Mouse (Mus musculus): ENCODE measurements around the gene Klk1b27.
"Not testable (repeated sequence)": the region's sequence is repeated elsewhere in the genome, so short reads cannot be mapped to it uniquely, and the experiment has no call there.

The Klk1b27 gene

DNA sequence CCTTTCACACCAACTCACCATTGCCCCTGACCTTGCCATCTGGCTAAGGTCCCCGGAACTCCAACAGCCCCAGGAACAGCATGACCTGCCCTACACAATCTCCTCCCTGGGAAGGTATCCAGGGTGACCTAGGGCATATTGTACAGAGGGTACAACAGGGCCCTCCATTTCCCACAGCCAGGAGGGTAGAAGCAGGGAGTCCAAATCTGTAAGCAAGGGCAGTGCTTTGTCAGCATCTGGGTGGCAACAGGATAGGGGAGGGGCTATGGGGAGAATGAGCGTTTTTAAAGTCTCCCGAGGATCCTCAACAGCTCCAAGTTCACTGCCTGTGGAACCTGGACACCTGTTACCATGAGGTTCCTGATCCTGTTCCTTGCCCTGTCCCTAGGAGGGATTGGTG, at the start of gene Klk1b27:
Gene Klk1b27, plus strand, starts transcription at position 301 of the 400 bp plus-strand sequence.
- DNase-seq (ENCODE audit: low read depth) = not testable (repeated sequence)

DNA sequence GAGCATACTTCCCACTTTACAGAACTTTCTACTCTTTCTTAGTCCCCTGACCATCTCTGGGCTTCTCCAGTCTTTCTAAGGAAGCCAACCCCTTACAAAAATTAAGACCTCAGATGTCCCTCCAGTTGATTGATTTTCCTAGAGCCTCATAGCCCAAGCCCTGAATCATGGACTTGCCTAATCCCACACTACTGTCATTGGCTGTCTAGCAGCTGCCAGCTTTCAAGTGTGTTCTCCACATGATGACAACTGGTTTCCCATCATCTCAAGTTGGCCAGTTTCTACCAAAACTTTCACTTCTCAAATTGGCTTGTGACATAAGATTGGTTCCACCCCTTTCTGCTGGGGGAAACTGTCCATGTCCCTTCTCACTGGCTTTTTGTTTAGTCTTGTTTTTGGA, 47.2 kb upstream of the Klk1b27 start:
- DNase-seq (ENCODE audit: low read depth) = no peak

DNA sequence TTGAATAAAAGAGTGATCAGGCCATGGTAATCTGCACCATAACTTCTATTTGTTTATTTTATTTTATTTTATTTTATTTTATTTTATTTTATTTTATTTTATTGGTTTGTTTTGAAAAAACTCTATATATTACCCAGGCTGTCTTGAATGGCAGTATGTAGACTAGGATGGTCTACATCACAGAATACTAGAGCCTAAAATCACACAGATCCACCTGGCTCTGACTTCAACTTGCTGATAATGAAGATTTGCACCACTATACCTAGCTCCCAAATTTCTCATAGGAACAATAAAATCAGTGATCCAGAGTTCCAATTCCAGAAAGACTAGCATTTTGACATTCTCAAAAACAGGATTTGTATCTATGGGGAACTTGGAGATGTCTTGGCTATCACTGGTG, 40.2 kb upstream of the Klk1b27 start, which contains the start of gene Klk1b26:
Gene Klk1b26, plus strand, starts transcription at position 301 of the 400 bp plus-strand sequence.
- DNase-seq (ENCODE audit: low read depth) = not testable (repeated sequence)

DNA sequence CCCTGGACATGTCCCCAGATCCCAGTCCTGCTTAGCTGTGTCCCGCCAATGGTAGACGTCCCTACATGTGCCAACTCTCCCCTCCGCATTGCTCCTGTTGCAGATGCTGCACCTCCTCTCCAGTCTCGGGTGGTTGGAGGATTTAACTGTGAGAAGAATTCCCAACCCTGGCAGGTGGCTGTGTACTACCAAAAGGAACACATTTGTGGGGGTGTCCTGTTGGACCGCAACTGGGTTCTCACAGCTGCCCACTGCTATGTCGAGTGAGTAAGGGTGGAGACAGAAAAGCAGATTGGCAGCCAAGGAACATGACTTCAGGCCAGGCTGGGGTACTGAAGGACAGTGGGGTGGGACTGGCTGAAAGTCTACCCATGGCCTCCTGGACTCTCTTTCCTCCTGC, 37.4 kb upstream of the Klk1b27 start:
- not testable (repeated sequence) for DNase-seq (ENCODE audit: low read depth)

DNA sequence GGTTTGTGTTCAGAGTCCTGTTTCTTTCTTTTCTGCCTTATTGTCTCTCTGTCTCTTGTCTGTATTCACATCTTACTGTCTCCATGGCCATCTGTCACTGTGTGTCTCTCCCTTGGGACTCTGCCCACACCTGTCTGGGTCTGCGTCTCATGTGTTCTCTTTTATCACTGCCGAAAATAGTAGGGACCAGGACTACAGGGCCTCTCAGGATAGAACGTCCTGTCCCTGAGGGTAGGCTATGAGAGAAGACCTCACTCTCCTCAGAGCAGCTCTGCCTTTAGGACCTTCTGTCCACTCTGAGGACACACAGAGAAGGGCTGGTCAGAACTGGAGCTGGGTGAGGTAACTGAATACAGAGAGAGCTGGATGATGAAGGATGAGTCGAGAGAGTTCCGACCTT, 37.0 kb upstream of the Klk1b27 start:
- DNase-seq (ENCODE audit: low read depth) = no peak

DNA sequence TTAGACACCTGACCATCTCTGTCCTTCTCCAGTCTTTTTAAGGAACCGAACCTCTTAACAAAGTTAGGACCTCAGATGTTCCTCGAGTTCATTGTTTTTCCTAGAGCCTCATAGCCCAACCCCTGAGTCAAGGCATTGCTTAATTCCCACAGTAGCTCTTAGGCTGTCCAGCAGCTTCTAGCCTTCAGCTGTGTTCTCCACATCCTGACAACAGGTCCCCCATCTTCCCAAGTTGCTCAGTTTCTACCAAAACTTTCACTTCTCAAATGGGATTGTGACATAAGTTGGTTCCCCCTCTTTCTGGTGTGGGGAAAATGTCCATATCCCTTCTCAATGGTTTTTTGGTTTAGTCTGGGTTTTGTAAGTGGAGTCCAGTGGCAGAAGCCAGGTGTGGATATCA, 20.0 kb downstream of the Klk1b27 start:
- no peak for DNase-seq (ENCODE audit: low read depth)

DNA sequence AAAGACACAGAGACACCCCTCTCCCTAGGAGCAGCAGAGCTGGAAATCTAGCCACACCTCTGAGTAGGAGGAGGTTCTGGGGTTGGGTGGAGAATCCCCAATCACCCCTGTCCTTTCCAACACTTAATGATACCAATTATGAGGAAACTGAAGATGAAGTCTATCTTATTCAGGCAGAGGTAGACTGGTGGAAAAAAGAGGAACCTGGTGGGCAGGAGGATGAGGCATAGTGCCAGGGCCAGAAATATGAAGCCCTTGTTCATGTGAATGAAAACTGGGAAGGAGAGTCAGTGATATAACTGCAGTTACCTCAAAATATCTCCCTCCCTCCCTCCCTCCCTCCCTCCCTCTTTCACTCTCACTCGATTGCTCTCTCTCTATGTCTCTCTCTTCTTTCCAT, 25.6 kb downstream of the Klk1b27 start:
- DNase-seq (ENCODE audit: low read depth) = no peak

DNA sequence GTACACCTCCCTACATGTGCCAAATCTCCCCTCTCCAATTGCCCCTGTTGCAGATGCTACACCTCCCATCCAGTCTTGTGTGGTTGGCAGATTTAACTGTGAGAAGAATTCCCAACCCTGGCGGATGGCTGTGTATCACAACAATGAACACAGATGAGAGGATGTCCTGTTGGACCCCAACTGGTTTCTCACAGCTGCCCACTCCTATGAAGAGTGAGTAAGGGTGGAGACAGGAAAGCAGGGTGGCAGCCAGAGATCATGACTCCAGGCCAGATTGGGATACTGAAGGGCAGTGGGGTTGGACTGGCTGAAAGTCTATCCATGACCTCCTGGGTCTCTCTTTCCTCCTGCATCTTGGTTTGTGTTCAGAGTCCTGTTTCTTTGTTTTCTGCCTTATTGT, 44.0 kb downstream of the Klk1b27 start:
- no peak for DNase-seq (ENCODE audit: low read depth)

DNA sequence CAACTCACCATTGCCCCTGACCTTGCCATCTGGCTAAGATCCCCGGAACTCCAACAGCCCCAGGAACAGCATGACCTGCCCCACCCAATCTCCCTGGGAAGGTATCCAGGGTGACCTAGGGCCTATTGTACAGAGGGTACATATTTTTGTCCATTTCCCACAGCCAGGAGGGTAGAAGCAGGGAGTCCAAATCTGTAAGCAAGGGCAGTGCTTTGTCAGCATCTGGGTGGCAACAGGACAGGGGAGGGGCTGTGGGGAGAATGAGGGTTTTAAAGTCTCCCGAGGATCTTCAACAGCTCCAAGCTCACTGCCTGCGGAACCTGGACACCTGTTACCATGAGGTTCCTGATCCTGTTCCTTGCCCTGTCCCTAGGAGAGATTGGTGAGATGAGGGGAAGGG, 49.9 kb downstream of the Klk1b27 start, which contains the start of gene Klk1b21:
Gene Klk1b21, plus strand, starts transcription at position 301 of the 400 bp plus-strand sequence.
- not testable (repeated sequence) for DNase-seq (ENCODE audit: low read depth)
